Mouse (Mus musculus) small intestine, adult 10 weeks (tissue): ENCODE measurements around the gene Ubl7. TPM values are rescaled to one million over a fixed set of nuclear protein-coding genes. Genes with fewer than 3 reads are reported as not detected.

Experiments used
- polyA plus RNA-seq: library from polyadenylated mRNA; stranded (reverse); fragments of 350-450 nt; fragmentation: Illumina TruSeq; extraction: RNeasy Lipid Tissue Mini Kit (QIAGEN cat#74804); gene quantifications from one replicate; pipeline ENCODE4 v1.2.3, GENCODE M21; 2014; ENCODE audit warnings: low replicate concordance

Gene Ubl7
- polyA plus RNA-seq: 23.2 TPM

GRCm38 (mm10) chr9:57910254-57911160 is at the start of gene Ubl7:
Ubl7 (plus strand) TSS chr9:57910979.

GRCm38 (mm10) chr9:57939431-57940348 is 28.9 kb downstream of the Ubl7 start, which contains the start of gene Sema7a:
Sema7a (plus strand) TSS chr9:57940112.

Other genes starting within 250 kb of the Ubl7 start
- gene Cyp1a2, start 227.3 kb upstream of the Ubl7 start, polyA plus RNA-seq: not detected
- gene Cyp1a1, start 223.1 kb upstream of the Ubl7 start, polyA plus RNA-seq: 25.2 TPM
- gene Edc3, start 202.4 kb upstream of the Ubl7 start, polyA plus RNA-seq: 3.2 TPM
- 52.7 TPM for gene Clk3, start 145.1 kb upstream of the Ubl7 start, polyA plus RNA-seq
- 3.3 TPM for gene Arid3b, start 74.2 kb upstream of the Ubl7 start, polyA plus RNA-seq
- gene Sema7a, start 29.1 kb downstream of the Ubl7 start, polyA plus RNA-seq: 1.0 TPM
- not detected for gene Cyp11a1, start 95.4 kb downstream of the Ubl7 start, polyA plus RNA-seq
- gene Stra6, start 152.8 kb downstream of the Ubl7 start, polyA plus RNA-seq: not detected
- gene Ccdc33, start 207.8 kb downstream of the Ubl7 start, polyA plus RNA-seq: not detected